Mouse (Mus musculus) adrenal gland, adult 2 months (tissue): Measurements from ENCODE around the gene Ugt1a9. TPM values are rescaled to one million over a fixed set of nuclear protein-coding genes. Genes with fewer than 3 reads are reported as not detected.

Source experiments
- DNase-seq: peaks from one replicate; pipeline ENCODE4 v3.0.0; 2021
- polyA plus RNA-seq: library from polyadenylated mRNA; depleted of rRNA; stranded (reverse); fragments of >200 nt; gene quantifications from 2 replicates; pipeline ENCODE4 v1.2.3, GENCODE M21; 2012
- total RNA-seq, 2 experiments: library from RNA; stranded (reverse); gene quantifications; 2 replicates each; pipeline ENCODE4 v1.2.3; 2021

Gene Ugt1a9
- total and polyA plus RNA-seq, 3 experiments, result 0.14 to 0.61 TPM; not detected in 1

DNA sequence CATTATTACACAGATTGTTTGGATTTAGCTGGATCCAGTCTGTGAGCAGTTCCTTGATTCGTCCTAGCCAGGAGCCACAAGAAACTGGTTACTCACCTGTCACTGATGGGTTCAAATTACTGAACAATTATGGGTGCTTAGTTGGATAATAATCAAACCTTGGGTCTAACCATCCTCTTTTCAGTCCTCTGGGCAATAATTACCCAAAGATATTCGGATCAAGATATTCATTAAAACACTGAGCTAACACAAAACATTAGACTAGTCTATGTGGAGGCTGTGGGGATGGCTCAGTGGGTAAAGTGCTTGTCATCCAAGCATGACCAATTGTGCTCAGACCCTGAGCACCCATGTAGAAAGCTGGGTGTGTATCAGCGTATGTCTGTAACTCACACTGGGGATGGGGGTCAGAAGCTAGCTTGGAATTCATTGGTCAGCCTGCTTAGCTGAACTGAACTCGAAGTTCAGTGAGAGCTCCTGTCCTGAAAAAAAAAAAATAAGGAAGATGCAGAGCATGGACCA, 165.4 kb downstream of the Ugt1a9 start:
- no peak for DNase-seq

DNA sequence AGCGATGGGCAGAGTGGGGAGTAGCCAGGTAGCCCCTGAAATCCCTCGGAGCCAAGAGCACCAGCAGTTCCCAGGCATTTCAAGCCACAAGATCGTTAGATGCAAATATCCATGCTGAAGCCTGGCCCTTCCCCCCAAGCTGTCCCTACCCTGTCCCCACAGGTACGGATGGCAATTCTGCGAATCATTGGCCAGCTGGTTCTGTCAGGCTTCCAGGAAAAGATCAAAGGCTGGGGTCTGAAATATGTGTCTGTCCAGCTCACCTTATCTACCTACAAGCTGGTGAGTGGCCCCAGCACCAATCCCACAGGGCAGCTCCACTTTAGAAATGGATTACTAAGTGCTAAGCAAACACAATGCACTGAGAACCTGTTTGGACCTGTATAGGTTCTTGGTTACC, 166.7 kb downstream of the Ugt1a9 start:
- DNase-seq, result no peak

DNA sequence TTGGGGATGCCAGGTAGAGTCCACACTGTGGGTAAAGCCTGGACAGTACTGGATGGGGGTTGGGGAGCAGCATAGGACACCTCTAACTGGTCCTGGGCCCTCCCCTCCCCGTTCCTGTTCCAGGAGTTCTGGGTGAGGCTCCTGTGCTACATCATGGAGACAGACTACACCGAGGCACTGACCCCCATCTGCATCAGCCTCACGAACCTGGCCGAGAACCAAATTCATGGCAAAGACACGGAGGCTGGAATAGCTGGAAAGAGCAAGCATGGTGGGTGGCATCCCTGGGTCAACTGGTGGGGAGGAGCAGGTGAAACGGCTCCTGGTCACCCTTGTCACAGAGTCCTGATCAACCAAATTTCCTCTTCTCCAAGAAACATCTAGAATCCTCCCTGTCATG, 168.2 kb downstream of the Ugt1a9 start:
- no peak for DNase-seq

DNA sequence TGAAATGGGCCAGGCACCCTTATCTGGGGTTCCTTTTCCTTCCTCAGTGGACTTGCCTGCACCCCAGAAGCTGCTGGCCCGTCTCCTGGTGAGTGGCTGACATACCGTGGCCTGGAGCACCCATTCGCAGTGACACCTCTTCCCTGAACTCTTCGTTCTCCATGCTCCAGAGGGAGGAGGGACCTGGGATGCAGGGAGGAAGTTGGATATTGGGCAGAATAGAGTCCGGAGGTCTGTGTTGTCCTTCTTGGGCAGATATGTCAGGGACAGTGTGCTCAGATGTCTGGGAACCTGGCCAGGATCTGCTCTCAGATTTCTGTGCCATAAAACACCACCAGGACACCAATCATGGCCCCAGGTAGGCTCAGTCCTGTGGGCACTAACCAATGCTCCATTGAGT, 169.5 kb downstream of the Ugt1a9 start:
- DNase-seq, result peak; percentile 61

DNA sequence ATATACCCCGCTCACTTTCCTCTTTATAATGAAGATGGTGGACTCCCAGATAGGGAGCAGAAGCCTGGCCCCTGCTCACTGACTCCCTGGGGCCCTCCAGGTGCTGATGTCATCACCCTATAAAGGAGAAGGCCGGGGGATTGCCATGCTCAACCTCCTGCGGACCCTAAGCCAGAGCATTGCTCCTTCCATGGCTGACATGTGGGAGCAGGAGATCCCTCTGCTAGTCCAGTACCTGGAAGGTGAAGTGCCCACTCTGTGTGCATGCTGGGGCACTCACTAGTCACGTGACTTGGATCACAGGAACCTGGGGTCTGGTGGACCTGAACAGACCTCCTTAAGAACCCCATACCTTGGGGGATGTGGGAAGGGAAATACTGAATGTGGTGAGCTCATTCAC, 170.0 kb downstream of the Ugt1a9 start:
- DNase-seq, result no peak

DNA sequence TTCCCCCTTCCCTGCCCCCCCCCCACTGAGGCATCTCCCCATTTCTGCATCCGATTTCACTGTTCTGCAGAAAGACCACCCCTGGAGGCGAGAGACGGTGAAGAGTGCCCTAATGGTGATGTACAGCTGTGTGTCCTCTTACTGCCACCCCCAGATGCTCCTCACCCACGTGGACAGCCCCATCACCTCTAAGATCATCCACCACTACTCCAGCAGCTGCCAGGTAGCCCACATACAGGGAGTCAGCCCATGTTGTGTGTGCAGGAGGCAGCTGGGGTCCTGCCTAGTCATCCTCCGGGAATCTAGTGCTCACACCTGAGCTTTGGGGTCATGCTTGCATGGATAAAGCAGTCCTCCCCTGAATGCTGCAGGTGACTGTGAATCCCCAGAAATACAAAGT, 173.3 kb downstream of the Ugt1a9 start:
- DNase-seq, result no peak

DNA sequence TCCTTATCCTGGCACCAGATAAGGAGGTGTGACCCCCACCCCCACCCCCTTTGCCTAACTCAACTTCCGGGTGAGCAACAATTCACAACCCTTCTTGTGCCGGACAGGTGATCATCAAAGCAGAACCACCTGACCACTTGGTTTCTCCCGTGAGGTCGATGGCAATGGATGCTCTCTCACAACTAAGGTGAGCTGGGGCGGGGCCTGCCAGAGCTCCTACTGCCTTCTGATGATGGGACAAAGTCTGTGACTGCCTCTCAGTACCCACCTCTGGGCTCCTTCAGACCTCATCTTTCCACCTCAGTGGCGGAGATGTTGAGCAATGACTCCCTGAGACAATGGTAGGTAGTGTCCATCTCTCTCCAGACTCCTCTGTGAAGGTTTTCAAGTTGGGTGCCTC, 175.3 kb downstream of the Ugt1a9 start:
- DNase-seq, result no peak

DNA sequence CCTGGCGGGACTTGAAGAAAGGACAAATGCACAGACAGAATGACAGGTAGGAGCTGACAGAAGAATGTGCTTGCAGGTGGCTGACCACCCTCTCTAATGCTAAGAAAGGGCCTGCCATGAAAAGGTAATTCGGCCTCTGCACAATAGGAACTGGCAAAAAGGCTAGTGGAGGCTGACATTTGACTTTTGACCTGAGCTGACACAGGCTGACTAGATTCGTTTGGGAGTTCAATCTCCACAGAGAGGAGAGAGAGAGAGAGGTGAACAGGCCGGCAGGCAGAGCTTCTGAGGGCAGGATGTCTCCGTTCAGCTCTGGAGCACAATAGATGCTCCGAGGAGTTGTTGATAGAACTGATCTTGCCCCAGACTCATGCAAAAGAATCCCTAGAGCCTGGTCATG, 175.8 kb downstream of the Ugt1a9 start:
- no peak for DNase-seq

DNA sequence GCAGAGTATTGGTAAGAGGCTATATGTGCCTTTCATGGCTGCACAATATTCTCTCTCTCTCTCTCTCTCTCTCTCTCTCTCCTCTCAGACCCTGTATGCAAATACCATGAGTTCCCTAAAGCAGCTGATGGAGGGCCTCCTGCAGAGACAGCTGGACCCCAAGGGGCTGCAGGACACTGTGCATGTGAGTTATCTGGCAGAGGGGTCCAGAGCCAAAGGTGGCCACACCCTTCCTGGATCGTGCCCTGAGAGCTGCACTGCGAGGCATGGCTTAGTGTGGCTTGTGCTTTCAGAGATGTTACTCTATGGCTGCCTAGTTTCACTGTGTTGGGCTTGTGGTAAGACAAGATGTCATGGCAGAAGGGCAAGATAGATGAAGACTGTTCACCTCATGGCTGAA, 177.1 kb downstream of the Ugt1a9 start:
- DNase-seq, result no peak

DNA sequence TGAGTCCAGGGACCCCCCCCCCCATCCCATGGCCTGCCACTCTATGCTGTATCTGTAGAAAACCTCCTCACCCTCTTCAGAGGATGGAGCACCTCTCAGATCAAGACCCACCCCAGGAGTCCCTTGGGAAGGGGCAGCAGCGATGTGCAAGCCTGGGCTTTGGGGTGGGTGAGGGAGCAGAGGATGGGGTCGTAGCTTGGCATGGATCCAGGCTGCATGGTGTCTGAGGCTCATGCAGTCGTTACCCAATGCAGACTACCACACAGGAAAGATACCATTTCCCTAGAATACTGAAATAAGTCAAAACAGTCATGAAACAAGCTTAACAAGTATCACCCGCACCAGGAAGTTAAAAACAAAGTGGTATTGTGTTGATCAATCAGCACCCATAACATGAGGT, 178.1 kb downstream of the Ugt1a9 start:
- DNase-seq, result no peak

DNA sequence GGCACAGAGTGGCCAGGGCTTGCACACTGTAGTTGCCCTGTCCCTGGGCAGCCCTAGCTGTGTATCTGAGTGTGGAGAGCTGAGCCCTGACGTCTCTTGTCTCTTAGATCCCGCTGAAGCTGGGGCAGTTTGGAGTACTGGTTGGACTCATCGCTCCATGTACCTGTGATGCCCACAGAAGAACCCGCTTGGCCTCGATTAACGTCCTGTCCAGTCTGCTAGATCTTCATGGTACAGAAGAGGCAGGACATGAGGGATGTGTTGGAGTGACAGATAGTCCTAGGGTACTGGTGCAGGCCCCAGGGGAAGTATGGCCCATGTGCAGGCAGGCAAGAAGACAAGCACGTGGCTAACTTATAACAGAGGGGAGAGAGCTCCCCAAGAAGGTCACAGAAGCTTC, 179.0 kb downstream of the Ugt1a9 start:
- DNase-seq, result no peak

DNA sequence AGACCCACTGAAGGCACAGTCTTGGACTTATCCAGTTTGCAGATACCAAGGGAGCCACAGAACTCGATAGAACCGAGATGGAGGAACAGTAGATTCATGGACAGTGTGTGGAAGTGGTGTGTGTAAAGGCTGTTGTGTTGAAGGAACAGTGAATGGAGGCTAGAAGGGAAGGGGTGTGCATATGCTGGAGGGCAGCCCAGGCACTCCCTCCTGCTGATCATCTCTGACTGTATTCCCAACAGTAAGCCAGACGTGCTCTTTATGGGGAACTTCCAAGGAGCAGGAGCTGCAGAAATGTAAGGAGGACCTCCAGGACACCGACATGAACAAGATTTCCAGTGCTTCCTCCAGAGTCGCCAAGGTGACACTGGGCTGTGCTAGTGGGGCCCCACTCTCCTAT, 179.4 kb downstream of the Ugt1a9 start:
- no peak for DNase-seq

DNA sequence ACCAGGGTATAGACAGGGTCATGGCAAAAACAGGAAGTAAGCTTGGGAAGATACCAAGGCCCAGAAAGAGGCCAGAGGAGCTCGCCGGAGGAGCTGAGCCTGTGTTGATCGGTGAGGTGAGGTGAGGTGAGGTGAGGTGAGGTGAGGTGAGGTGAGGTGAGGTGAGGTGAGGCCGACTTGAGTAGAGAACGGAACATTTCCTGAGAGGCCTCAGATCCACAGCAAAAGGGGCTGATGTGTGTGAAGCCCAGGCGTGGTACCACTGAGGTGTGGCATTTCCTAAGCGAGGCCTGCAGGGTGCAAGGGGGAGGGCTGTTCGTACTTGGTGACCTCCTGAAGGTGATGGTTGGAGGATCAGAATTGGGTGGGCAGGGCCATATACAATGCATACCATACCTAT, 182.5 kb downstream of the Ugt1a9 start:
- no peak for DNase-seq

DNA sequence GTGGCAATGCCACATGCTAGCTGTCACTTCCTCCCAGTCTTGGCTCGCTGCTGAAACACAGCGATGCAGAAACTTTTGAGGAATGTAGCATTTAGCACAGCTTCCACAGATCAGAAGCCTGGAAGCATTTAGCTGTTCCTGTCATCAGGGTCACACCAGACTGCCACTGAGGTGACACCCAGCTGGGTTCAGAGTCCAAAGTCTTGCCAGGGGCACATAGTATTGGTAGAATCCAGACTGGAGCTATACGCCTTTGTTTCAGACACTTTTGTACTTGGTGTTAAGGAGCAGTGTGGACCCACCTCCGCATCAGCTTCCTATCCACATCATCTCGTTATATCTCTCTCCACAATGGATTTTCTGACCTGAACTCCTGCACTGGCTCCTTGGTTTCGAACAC, 182.9 kb downstream of the Ugt1a9 start:
- DNase-seq, result no peak

DNA sequence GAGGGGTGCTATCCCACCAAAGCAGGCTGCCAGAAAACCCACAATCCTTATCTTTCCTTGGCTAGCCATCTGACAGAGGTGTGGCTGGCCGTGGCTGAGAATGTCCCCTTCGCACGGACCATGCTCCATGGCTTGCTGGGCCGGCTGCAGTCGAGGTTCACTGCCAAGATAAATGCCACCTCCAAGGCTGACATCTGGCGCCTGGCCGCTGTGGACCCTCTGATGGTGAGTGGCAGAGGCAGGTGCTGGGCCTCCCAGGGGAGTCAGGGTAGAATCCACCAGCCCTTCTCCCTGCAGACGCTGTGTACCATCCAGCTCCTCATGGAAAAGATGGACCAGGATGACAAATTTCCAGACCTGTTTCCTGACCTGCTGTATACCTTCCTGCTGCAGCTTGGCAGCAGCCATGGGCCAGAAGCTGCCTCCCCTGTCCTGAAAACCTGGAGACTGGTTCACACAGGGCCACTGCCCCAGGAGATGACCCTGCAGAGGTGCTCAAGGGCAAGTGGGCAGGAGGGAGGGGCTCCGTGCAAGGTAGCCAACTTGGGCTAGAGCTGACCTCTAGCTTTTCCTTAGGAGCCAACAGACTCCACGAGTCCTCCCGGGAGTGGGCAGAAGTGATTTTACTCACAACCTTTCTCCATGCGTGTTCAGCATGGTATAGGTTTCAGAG, 184.3 kb downstream of the Ugt1a9 start:
- DNase-seq, result no peak

DNA sequence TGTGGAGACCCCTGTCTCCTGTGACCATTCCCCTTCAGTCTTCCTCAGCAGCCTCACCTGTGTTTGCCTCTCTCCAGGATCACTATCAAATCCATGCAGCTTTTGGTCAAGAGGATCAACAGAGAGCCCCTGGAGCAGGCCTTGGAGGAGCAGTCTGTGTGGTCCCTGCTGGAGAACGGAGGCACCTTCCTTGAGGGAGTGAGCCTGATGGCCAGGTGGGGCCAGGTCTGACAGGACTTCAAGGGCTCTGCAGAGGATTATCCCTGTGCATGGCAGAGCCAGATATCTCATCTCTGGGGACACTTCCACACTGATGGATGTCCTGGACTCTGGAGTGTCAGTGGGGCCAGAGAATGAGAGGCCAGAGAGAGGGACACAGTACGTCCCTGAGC, 184.9 kb downstream of the Ugt1a9 start:
- DNase-seq, result no peak

DNA sequence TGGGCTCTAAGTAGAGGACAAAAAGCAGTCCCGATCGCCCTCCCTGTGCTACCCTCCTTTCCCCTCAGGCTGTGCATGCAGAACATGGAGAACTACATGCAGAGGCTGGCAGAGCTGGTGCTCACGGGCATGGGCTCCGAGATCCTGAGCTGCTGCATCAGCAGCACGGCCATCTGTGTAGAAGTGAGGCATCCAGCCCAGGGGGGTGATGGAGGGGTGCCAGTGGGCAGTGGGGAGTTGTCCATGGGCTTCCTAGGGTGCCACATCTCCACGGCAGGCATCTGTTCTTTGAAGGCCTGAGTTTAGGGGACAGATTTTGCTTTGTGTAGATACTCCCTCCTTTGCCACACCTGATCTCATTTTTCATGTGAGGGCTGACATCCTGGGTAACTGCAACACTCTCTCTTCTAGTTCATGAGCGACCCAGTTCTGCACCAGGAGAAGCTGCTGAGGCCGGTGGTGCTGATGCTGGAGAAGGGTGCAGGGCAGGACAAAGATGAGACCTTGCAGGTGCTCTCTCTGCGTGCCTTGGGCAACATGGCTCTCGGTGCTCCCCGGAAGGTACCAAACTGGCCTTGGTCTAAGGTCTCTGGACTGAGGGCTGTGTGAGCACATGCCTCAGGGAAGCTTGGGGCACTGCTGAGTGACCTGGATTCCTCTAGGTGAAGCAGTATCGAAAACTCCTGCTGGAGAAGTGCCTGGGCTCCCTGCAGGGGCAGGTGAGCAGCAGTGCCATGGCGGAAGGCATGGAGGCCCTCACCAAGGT, 185.6 kb downstream of the Ugt1a9 start:
- DNase-seq, result no peak

DNA sequence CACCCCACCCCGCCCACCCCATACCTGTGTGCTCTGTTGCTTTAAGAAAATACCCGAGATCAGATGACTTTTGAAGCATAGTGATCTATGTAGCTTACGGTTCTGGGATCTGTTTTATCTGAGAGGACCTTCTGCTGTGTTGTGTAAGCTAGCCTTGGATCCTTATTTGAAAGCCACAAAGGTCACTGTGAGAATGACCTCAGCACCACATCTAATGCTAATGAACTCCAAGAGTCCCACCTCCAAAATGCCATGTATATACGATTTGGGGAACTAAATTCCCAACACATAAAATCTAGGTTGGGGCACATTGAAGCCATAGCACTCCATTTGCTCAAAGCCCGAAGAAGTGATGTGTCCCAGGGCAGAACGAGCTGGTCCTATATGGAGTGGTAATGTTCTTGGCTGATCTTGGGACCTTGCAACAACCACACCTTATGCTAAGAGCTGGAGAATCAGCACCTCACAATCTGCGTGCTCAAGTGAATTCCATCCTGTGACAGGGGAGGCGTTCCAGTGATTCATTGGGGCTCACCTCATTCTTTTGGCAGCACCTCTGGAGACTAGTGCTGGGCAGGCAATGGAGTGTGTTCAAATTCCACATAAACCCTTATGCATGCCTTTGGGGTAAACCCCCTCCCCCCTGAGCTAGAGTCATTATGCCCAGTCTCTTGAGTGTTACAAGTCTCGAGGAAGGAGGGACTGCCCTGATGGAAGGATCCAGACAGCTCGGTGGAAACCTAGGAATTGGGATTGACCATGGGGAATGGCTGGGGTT, 186.5 kb downstream of the Ugt1a9 start:
- DNase-seq, result peak; percentile 22

DNA sequence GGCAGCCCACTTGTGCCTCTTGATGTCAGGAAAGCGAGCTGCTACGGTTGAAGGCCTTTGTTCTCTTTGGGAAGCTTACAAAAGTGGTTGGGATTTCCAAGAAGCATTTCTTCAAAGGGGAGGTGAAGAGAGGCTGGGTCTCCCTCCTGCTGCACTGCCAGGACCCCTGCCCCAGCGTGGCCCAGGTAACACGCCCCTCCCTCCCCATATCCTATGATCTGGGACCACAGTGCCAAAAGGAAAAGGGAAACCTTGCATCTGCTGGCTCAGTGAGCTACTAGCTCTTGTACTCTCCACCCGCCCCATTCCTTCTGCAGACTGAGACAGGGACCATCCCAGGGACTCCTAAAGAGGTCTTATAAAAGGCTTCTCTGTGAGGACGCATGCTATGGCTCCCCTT, 187.1 kb downstream of the Ugt1a9 start:
- DNase-seq, result no peak

DNA sequence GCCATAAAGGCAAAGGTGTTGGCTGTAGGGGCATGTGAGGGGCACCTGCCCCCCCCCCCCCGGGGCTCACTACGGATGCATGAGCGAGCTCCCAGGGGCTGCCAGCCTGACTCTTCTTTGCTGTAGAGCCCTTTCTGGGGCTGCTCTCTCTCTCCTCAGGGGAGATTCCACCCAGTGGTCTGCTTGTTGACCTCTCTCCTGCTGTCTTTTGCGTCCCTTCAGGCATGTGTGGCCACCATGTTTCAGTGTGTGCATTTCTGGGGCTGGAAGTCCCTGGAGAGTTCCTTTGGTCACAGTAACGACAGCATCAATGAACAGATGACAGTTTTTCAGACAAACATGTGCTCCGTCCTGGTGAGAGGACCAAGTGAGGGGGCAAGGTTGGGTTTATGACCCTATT, 187.8 kb downstream of the Ugt1a9 start:
- DNase-seq, result peak; percentile 9

DNA sequence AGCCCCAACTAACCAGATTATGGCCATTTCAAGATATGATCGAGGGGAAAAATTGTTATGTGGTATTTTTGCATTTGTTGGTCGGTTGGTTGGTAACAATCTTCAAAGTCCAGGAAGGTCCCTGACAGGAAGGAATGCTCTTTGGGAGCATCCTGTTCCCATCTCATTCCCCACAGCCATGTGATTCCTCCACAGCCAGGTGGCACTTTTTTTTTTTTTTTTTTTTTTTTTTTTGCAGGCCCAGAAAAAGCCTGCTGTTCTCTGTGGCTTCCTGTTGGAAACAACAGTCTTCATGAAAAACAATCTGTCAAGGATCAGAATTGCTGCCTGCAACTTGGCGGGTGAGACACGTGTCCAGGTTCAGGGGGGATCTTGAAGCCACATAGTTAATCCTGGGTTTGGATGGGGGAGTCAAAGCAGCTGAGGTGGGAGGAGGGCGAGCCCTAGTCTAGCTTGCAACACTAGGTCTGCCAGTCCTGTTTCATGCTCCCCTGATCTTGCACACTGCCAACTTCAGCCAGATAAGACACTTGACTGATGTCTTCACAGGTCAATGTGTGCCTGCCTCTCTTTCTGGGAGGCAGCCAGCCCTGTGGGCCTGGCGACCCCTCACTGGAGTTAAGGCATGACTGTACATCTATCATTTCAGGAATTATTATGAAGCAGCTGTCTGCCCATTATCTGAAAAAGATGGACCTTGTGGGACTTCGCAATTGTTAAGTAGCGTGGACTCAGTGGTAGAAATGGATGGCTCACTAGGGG, 188.5 kb downstream of the Ugt1a9 start:
- peak; percentile 59 for DNase-seq

DNA sequence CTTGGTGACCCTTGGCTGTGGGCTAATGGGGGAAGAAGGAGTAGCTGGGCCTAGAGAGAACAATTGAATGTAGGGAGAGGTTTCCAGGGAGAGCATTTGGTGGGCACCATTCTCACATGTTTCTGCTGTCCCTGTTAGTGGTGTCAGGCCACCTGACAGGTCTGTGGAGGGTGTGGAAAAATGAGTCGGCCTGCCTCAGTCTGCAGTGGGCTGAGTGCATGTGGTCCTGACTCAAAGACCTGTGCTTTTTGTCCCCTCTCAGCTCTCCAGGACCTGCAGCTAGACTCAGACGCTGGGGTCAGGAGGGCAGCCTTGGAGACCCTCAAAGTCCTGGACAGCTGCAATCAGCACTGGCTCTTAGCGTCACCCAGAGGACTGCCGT, 189.0 kb downstream of the Ugt1a9 start:
- peak; percentile 23 for DNase-seq
